Mouse (Mus musculus) intestine, embryonic 14.5 days (tissue): Measurements from ENCODE around the gene Smarcc2. TPM values are rescaled to one million over a fixed set of nuclear protein-coding genes. Genes with fewer than 3 reads are reported as not detected.

ENCODE experiments used
- ATAC-seq: fragments of 200-750 bp; cut with Nextera tagmentation; replicated peaks from 2 replicates; pipeline ENCODE4 v1.8.0; 2017; ENCODE audit warnings: low read depth, moderate number of reproducible peaks, moderate TSS enrichment, moderate library complexity; ENCODE audit not compliant: low FRiP score, low TSS enrichment
- DNase-seq: peaks from one replicate; pipeline ENCODE4 v3.0.0-alpha.2; 2018; ENCODE audit warnings: low spot score
- H3K27ac ChIP-seq: fragments of 300-500 bp; sonication (generic); 2 replicates; pipeline ENCODE4 v1.5.1; 2014; ENCODE audit warnings: low read depth, mild to moderate bottlenecking, control low read depth
- H3K27me3 ChIP-seq: fragments of 300-500 bp; sonication (generic); replicated peaks from 2 replicates; pipeline ENCODE4 v1.6.1; 2014; ENCODE audit warnings: low read length, control low read depth; ENCODE audit not compliant: control insufficient read depth, insufficient read depth
- H3K36me3 ChIP-seq: fragments of 300-500 bp; sonication (generic); 2 replicates; pipeline ENCODE4 v1.6.1; 2014; ENCODE audit warnings: low read length, control low read depth; ENCODE audit not compliant: control insufficient read depth, insufficient read depth
- H3K4me1 ChIP-seq: fragments of 300-500 bp; sonication (generic); replicated peaks from 2 replicates; pipeline ENCODE4 v1.6.1; 2014; ENCODE audit warnings: low read length, control low read depth, mixed read lengths; ENCODE audit not compliant: control insufficient read depth, insufficient read depth
- H3K4me2 ChIP-seq: fragments of 300-500 bp; sonication (generic); 2 replicates; pipeline ENCODE4 v1.6.1; 2014; ENCODE audit warnings: low read length
- H3K4me3 ChIP-seq: fragments of 300-500 bp; sonication (generic); 2 replicates; pipeline ENCODE4 v1.5.1; 2014; ENCODE audit warnings: low read depth, low read length, control low read depth, mixed read lengths
- H3K9ac ChIP-seq: fragments of 300-500 bp; sonication (generic); 2 replicates; pipeline ENCODE4 v1.6.1; 2014; ENCODE audit warnings: mild to moderate bottlenecking, low read length
- H3K9me3 ChIP-seq: fragments of 300-500 bp; sonication (generic); 2 replicates; pipeline ENCODE4 v1.6.1; 2016; ENCODE audit warnings: low read length, control low read depth; ENCODE audit not compliant: control insufficient read depth
- WGBS: fragments of 180-500 bp; shearing (Covaris S2); extraction: QIAGEN DNeasy Blood & Tissue Kit; methylation state at CpG from one replicate; pipeline ENCODE4 v1.1.7; 2014; 5-methylcytosine and 5-hydroxymethylcytosine counted together
- polyA plus RNA-seq: library from polyadenylated mRNA; unstranded; fragments of >200 nt; fragmentation: Nextera tagmentation; extraction: Ambion mirVana; gene quantifications from 2 replicates; pipeline ENCODE4 v1.2.1, GENCODE M21; 2014

Gene Smarcc2
- 71.9 and 82.2 TPM in 2 replicates for polyA plus RNA-seq

DNA sequence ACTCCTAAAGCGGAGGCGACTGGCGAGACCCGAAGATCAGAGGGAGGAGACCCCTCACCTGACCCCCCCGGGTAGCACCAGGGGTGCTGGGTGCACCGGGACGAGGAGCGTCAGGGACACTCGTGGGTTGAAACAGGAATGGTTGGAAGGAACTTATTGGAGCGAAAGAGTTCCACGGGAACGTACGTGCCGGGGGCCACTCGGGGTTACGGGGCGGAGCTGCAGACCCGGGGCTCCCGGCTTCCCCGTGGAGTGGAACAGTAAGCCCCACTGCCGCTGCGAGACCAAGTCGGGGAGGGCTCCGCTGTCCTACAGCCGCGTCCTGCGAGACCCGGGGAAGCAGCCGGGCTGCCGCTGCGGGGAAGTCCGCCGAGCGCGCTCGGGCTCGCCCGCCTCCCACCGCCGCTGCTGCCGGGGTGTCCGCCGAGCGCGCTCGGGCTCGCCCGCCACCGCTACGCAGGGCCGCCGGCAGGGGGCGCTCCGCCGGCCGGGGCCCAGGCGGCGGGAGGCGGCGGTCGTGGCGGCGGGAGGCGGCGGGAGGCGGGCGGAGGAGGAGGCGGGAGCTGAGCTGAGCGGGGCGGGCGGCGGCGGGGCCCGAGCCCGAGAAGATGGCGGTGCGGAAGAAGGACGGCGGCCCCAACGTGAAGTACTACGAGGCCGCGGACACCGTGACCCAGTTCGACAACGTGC, at the start of gene Smarcc2:
Gene Smarcc2, plus strand, starts transcription at position 530 of the 690 bp plus-strand sequence.
- ATAC-seq (peak; percentile 76), DNase-seq (peak; percentile 88)
- peaks cover 15% of the 10 kb centered on the region for H3K4me1 ChIP-seq
- H3K36me3 ChIP-seq = peaks cover 31% of the 10 kb centered on the region
- peak within 1 kb of the TSS; percentile 78 for H3K4me2 ChIP-seq
- peak within 1 kb of the TSS; percentile 87 for H3K4me3 ChIP-seq
- no peaks in the 10 kb centered on the region for H3K27me3 ChIP-seq
- 0% methylated on average over 67 of the region's 86 CpGs for WGBS
- H3K27ac ChIP-seq = peak within 1 kb of the TSS; percentile 93
- H3K9ac ChIP-seq = peak within 1 kb of the TSS; percentile 88
- no peaks in the 10 kb centered on the region for H3K9me3 ChIP-seq

- ATAC-seq (peak; percentile 88), DNase-seq (peak; percentile 97)
- Histone ChIP-seq H3K27me3 (no peaks in the 10 kb centered on the region), H3K27ac (peak overlapping the region; percentile 89), H3K9me3 (no peaks in the 10 kb centered on the region), H3K4me1 (peaks cover 28% of the 10 kb centered on the region), H3K4me2 (peak overlapping the region; percentile 97), H3K36me3 (peaks cover 28% of the 10 kb centered on the region), H3K9ac (peak overlapping the region; percentile 59), H3K4me3 (peak overlapping the region; percentile 91)
- WGBS = 6% methylated on average over 36 of the region's 36 CpGs
Observed at GRCm38 (mm10) chr10:128409692-128410559, 49.1 kb upstream of the Smarcc2 start.

DNA sequence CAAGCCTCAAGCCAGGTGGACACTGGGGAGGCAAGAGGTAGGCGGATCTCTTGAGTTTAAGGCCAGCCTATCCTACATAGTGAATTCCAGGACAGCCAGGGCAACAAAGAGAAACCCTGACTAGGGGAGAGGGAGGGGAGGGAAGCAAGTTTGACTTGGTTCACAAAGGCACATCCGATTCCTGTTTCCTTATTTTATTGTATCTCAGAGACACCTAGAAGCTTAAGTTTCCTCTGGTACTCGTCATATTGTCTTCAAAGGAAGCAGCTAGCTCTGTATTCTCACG, 48.5 kb upstream of the Smarcc2 start:
- Histone ChIP-seq H3K4me2 (peak overlapping the region; percentile 97), H3K4me1 (peaks cover 28% of the 10 kb centered on the region), H3K36me3 (peaks cover 34% of the 10 kb centered on the region), H3K9ac (peak overlapping the region; percentile 62), H3K27ac (peak overlapping the region; percentile 89), H3K27me3 (no peaks in the 10 kb centered on the region), H3K4me3 (peak overlapping the region; percentile 91), H3K9me3 (no peaks in the 10 kb centered on the region)
- DNase-seq = no peak
- no peak for ATAC-seq
- WGBS = 24% methylated on average over 4 of the region's 4 CpGs

DNA sequence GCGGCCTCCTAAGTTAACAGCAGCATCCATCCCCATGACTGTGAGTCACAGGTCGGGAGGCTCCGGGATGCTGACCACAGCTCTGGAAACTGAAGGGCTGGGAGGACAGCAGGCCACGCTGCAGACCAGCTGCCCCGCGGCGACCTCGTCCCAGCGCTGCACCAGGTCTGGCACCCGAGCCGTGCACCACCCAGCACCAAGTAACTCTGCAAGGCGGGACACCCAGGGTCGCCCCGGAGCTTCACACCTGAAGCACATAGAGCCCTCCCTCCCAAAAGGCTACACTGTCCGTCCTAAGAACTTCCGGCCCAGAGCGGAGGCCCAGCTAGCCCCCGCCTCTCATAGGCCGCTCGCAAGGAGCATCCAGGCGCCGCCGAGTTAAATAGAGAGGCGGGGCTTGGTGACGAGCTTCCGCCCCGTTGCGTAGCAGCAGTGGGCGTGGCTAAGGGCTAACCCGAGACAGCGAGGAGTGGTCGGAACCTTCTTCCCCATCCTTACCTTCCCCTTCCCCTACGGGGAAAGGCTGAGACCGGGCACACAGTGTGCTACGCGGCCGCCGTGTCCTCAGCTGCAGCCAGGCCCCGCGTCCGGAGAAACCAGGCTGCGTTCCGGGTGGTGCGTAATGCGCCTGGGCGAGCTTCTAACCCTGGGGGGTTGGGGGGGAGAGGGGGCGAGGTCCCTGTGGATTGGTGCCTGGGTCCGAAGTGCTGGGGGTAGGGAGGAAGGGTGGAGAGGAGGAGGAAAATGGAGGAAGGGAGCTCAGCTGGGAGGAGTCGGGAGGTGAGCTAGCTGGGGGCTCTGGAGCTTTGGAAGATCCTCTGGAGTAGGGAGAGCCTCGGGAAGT, 47.6 kb upstream of the Smarcc2 start, which contains the start of the genes Nabp2 and Rnf41:
Gene Nabp2, minus strand, starts transcription at position 282 of the 844 bp plus-strand sequence.
Gene Rnf41, plus strand, starts transcription at position 447 of the 844 bp plus-strand sequence.
- Histone ChIP-seq H3K9me3 (no peaks in the 10 kb centered on the region), H3K4me2 (peak within 1 kb of the TSS; percentile 97), H3K27ac (peak within 1 kb of the TSS; percentile 89), H3K9ac (peak within 1 kb of the TSS; percentile 74), H3K27me3 (no peaks in the 10 kb centered on the region), H3K4me1 (peaks cover 28% of the 10 kb centered on the region), H3K36me3 (peaks cover 37% of the 10 kb centered on the region), H3K4me3 (peak within 1 kb of the TSS; percentile 91)
- peak; percentile 98 for DNase-seq
- under 1% methylated on average over 50 of the region's 50 CpGs for WGBS
- ATAC-seq = peak; percentile 90

DNA sequence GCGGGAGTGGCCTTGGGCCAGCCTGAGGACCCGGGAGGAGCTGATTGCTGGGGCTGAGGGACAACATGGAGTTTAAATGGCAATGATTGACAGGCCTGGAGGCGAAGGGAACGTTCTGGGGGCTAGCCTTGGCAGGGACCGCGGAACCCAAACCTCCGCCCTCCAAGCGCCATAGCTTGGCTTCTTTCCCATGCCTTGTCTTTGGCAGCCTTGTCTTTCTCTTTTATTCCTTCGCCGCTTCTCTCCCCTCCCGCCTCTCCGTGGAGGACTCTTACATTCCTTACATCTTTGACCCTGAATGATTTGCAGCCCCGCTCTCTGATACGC, 47.0 kb upstream of the Smarcc2 start:
- peaks cover 28% of the 10 kb centered on the region for H3K4me1 ChIP-seq

GRCm38 (mm10) chr10:128412558-128412957, 46.5 kb upstream of the Smarcc2 start:
- H3K36me3 ChIP-seq = peaks cover 40% of the 10 kb centered on the region
- peak overlapping the region; percentile 89; the same call in 1 of the 2 replicates for H3K27ac ChIP-seq
- H3K27me3 ChIP-seq = no peaks in the 10 kb centered on the region
- peak overlapping the region; percentile 97 for H3K4me2 ChIP-seq
- peaks cover 28% of the 10 kb centered on the region for H3K4me1 ChIP-seq
- H3K4me3 ChIP-seq = peak overlapping the region; percentile 91
- peak overlapping the region; percentile 74 for H3K9ac ChIP-seq
- WGBS = 44% methylated on average over 1 of the region's 1 CpGs
- H3K9me3 ChIP-seq = no peaks in the 10 kb centered on the region
- no peak for ATAC-seq
- no peak for DNase-seq

More for the DNA sequence above, 47.0 kb upstream of the Smarcc2 start:
- Histone ChIP-seq H3K27me3 (no peaks in the 10 kb centered on the region), H3K9ac (peak overlapping the region; percentile 74), H3K4me2 (peak overlapping the region; percentile 97), H3K36me3 (peaks cover 38% of the 10 kb centered on the region), H3K9me3 (no peaks in the 10 kb centered on the region), H3K4me3 (peak overlapping the region; percentile 91), H3K27ac (peak overlapping the region; percentile 89)
- WGBS = 1% methylated on average over 14 of the region's 14 CpGs
- DNase-seq (no peak), ATAC-seq (no peak)

DNA sequence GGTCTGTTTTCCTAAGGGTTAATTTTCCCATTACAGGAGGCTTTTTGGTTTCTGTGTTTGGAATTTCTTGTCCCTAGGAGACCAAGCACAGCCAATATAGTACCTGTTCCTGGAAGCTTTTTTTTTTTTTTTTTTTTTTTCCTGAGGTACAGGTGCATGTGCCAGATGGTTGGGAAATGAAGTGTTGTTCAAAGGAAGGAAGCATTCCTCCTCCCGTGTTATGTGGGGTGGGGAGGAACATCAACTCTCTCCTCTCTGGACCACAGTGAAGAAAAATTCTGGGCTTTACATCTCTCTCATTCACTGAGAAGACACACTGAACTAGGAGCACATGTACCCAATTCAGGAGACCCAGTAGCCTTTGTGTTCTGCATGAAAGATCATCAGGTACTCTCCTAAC, 46.0 kb upstream of the Smarcc2 start:
- H3K9ac ChIP-seq = no peak overlapping the region
- H3K4me2 ChIP-seq = peak overlapping the region; percentile 97
- H3K4me1 ChIP-seq = peaks cover 28% of the 10 kb centered on the region
- H3K4me3 ChIP-seq = peak overlapping the region; percentile 91; the same call in 1 of the 2 replicates
- WGBS = 65% methylated on average over 1 of the region's 1 CpGs
- ATAC-seq (no peak), DNase-seq (no peak)
- H3K9me3 ChIP-seq = no peaks in the 10 kb centered on the region
- no peaks in the 10 kb centered on the region for H3K27me3 ChIP-seq
- no peak overlapping the region for H3K27ac ChIP-seq
- H3K36me3 ChIP-seq = peaks cover 42% of the 10 kb centered on the region

DNA sequence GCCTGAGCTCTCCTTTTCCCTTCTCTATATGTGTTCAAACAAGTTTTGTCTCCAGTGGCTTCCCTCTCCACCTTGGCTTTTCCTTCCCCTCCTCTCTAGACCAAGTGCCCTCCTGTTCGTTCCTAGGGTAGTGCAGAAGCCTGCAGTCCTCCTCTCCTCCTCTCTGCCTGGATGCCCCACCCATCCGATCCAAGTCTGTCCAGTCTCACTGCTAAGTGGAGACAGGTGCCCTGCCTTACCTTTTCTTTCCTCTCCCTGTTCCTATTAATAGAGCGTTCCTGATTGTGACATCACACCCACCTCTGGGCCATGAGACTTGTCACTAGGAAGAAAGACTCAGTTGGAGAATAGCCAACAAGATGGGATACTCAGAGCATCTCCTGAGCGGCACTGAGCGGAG, 44.2 kb upstream of the Smarcc2 start:
- WGBS = 83% methylated on average over 5 of the region's 5 CpGs
- Histone ChIP-seq H3K4me2 (no peak overlapping the region), H3K36me3 (peaks cover 58% of the 10 kb centered on the region), H3K9ac (no peak overlapping the region), H3K27ac (no peak overlapping the region), H3K4me3 (no peak overlapping the region), H3K4me1 (peaks cover 23% of the 10 kb centered on the region), H3K9me3 (no peaks in the 10 kb centered on the region), H3K27me3 (no peaks in the 10 kb centered on the region)
- DNase-seq (no peak), ATAC-seq (no peak)
